Mouse (Mus musculus) heart, embryonic 16.5 days (tissue): ENCODE results near the gene Bpifb3. TPM values are rescaled to one million over a fixed set of nuclear protein-coding genes. Genes with fewer than 3 reads are reported as not detected.
A peak's percentile ranks its signal among the peaks of the same experiment; 100 is the strongest.

ENCODE experiments used
- ATAC-seq: fragments of 200-750 bp; cut with Nextera tagmentation; replicated peaks from 2 replicates; pipeline ENCODE4 v1.8.0; 2017; ENCODE audit warnings: moderate number of reproducible peaks; ENCODE audit not compliant: insufficient read depth, low FRiP score; ENCODE audit errors: extremely low read depth
- H3K27ac ChIP-seq: fragments of 300-500 bp; sonication (generic); 2 replicates; pipeline ENCODE4 v1.5.1; 2014; ENCODE audit warnings: mild to moderate bottlenecking, low read length, control low read depth, moderate library complexity
- H3K27me3 ChIP-seq: fragments of 300-500 bp; sonication (generic); 2 replicates; pipeline ENCODE4 v1.6.1; 2014; ENCODE audit warnings: low read length, mixed read lengths; ENCODE audit not compliant: control insufficient read depth, insufficient read depth
- H3K36me3 ChIP-seq: fragments of 300-500 bp; sonication (generic); 2 replicates; pipeline ENCODE4 v1.6.1; 2014; ENCODE audit not compliant: control insufficient read depth, insufficient read depth
- H3K4me1 ChIP-seq: fragments of 300-500 bp; sonication (generic); 2 replicates; pipeline ENCODE4 v1.6.1; 2014; ENCODE audit warnings: low read length, mixed read lengths; ENCODE audit not compliant: control insufficient read depth, insufficient read depth
- H3K4me2 ChIP-seq: fragments of 300-500 bp; sonication (generic); 2 replicates; pipeline ENCODE4 v1.6.1; 2014; ENCODE audit warnings: low read depth, mild to moderate bottlenecking, control low read depth, low read length
- H3K4me3 ChIP-seq: fragments of 300-500 bp; sonication (generic); 2 replicates; pipeline ENCODE4 v1.5.1; 2014; ENCODE audit warnings: mild to moderate bottlenecking, control low read depth, low read length
- H3K9ac ChIP-seq: fragments of 300-500 bp; sonication (generic); 2 replicates; pipeline ENCODE4 v1.6.1; 2014; ENCODE audit warnings: low read length, control low read depth
- H3K9me3 ChIP-seq: fragments of 300-500 bp; sonication (generic); replicated peaks from 2 replicates; pipeline ENCODE4 v1.6.1; 2016; ENCODE audit warnings: low read length; ENCODE audit not compliant: control insufficient read depth
- WGBS: fragments of 180-500 bp; shearing (Covaris S2); extraction: QIAGEN DNeasy Blood & Tissue Kit; methylation state at CpG from one replicate; pipeline ENCODE4 v1.1.7; 2014; 5-methylcytosine and 5-hydroxymethylcytosine counted together
- polyA plus RNA-seq: library from polyadenylated mRNA; unstranded; fragments of >200 nt; fragmentation: Nextera tagmentation; extraction: Ambion mirVana; gene quantifications from 2 replicates; pipeline ENCODE4 v1.2.1, GENCODE M21; 2015

Gene Bpifb3
- polyA plus RNA-seq: not detected in 2 replicates

DNA sequence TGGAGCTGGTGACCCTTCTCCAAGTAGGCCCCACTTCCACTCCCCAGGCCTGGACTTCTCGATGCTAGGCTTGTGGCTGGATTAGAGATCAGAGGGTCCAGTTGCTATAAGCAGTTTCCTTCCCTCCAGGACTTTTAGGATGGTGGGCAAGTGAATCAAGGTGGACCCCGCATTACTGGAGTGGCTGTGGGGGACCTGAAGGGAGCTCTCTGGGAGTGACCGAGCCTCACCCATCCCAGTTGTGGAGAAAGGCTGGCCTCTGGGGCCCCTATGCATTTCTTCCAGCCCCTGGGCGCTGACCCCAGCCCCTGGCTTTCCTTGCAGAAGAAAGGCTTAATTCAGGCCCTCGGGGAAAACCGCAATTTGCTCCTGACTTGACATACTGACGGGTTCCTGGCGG is at the start of gene Bpifb3:
TSS of gene Bpifb3 (plus strand) at position 301 of the 400 bp plus-strand sequence.
- Histone ChIP-seq H3K36me3 (no peaks in the 10 kb centered on the region), H3K27ac (no peak within 1 kb of the TSS), H3K9me3 (no peaks in the 10 kb centered on the region), H3K9ac (no peak within 1 kb of the TSS), H3K4me1 (no peaks in the 10 kb centered on the region), H3K4me3 (no peak within 1 kb of the TSS), H3K4me2 (no peak within 1 kb of the TSS), H3K27me3 (no peaks in the 10 kb centered on the region)
- WGBS: 73% methylated on average over 8 of the region's 8 CpGs
- ATAC-seq: no peak

DNA sequence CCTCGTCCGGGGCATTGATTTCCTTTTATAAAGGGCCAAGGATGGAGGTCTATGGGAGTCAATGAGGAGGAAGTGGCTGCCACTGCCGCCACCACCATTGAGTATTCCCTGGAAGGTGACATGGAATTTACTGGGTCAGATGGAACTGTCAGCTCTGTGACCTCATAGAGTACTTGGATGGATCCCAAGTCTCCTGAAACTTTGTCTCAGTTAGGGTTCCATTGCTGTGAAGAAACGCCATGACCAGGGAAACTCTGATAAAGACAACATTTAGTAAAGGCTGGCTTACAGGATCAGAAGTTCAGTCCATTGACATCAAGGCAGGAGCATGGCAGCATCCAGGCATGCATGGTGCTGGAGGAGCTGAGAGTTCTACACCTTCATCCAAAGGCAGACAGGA is 47.0 kb upstream of the Bpifb3 start, which contains the start of gene Sun5:
TSS of gene Sun5 (minus strand) at position 101 of the 400 bp plus-strand sequence.
- H3K4me1 ChIP-seq: no peaks in the 10 kb centered on the region
- no peak within 1 kb of the TSS for H3K27ac ChIP-seq
- no peak within 1 kb of the TSS for H3K4me3 ChIP-seq
- H3K36me3 ChIP-seq: no peaks in the 10 kb centered on the region
- no peak within 1 kb of the TSS for H3K4me2 ChIP-seq
- no peaks in the 10 kb centered on the region for H3K27me3 ChIP-seq
- no peak within 1 kb of the TSS for H3K9ac ChIP-seq
- ATAC-seq: no peak
- H3K9me3 ChIP-seq: no peaks in the 10 kb centered on the region
- 77% methylated on average over 4 of the region's 4 CpGs for WGBS

DNA sequence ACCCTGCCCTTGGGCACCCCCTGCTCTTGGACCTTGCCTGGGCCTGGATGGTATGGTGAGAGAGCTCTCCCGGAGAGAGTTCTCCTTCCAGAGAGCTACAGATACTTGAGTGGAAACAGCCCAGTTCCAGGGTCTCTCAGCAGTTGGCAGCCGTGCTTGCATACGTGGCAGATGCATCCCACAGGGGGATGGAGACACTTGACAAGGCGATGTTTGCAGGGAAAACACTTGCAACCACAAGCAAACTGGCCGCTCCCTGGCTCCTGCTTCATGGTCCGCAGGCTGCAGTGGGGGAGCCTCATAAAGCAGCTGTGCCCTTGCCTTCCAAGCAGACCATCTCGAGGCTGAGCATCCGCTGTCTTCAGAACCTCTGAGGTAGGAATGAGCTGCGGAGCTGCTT is 43.3 kb upstream of the Bpifb3 start, which contains the start of gene Bpifb2:
TSS of gene Bpifb2 (plus strand) at position 301 of the 400 bp plus-strand sequence.
- Histone ChIP-seq H3K4me1 (no peaks in the 10 kb centered on the region), H3K9ac (no peak within 1 kb of the TSS), H3K27me3 (no peaks in the 10 kb centered on the region), H3K9me3 (no peaks in the 10 kb centered on the region), H3K4me2 (no peak within 1 kb of the TSS), H3K36me3 (no peaks in the 10 kb centered on the region), H3K4me3 (no peak within 1 kb of the TSS), H3K27ac (no peak within 1 kb of the TSS)
- no peak for ATAC-seq
- WGBS: 58% methylated on average over 9 of the region's 9 CpGs

DNA sequence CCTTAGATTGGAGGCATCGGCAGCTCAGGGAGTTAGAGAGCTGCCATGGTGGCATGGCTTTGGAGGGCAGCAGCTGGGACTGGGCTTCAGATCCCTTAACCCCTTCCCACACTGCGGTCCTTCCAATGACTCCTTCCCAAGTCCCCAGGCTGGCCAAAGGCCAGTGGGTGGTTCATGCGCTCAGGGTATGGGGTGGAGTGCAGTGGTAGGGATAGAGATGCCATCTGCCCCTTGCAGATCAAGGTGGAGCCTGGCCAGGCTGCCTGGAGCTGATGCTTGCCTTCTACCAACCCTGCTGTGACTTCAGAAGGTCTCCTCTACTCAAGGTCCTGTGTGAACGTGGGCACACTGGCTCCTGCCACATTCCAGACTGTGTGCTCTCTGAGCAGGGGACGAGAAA is 18.9 kb upstream of the Bpifb3 start:
- no peak overlapping the region for H3K27ac ChIP-seq
- H3K4me2 ChIP-seq: no peak overlapping the region
- no peak overlapping the region for H3K4me3 ChIP-seq
- WGBS: 72% methylated on average over 5 of the region's 5 CpGs
- H3K9me3 ChIP-seq: no peaks in the 10 kb centered on the region
- H3K36me3 ChIP-seq: no peaks in the 10 kb centered on the region
- no peak for ATAC-seq
- H3K9ac ChIP-seq: no peak overlapping the region
- no peaks in the 10 kb centered on the region for H3K4me1 ChIP-seq
- H3K27me3 ChIP-seq: no peaks in the 10 kb centered on the region

DNA sequence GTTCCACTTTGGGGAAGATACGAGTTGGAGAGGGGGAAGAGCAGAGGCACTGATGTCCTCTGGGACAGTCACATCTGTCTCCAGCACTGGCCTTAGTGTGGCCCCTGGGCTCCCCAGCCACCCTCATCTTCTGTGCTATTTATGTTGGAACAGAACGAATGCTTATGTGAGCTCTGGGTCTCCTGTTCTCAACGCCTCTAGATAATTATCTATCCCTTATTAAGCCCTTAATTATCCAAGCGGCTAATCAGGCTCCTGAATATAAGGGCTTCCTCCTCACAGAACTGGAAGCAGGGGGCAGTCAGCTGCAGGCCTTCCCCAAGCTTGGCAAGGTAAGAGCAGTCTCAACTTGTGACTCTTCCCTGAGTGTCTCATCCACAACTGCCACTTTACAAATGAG is 17.9 kb upstream of the Bpifb3 start, which contains the start of gene Bpifb6:
TSS of gene Bpifb6 (plus strand) at position 301 of the 400 bp plus-strand sequence.
- no peak for ATAC-seq
- Histone ChIP-seq H3K36me3 (no peaks in the 10 kb centered on the region), H3K27me3 (no peaks in the 10 kb centered on the region), H3K9me3 (no peaks in the 10 kb centered on the region), H3K27ac (no peak within 1 kb of the TSS), H3K4me2 (no peak within 1 kb of the TSS), H3K4me1 (no peaks in the 10 kb centered on the region), H3K4me3 (no peak within 1 kb of the TSS), H3K9ac (no peak within 1 kb of the TSS)
- 68% methylated on average over 4 of the region's 4 CpGs for WGBS

DNA sequence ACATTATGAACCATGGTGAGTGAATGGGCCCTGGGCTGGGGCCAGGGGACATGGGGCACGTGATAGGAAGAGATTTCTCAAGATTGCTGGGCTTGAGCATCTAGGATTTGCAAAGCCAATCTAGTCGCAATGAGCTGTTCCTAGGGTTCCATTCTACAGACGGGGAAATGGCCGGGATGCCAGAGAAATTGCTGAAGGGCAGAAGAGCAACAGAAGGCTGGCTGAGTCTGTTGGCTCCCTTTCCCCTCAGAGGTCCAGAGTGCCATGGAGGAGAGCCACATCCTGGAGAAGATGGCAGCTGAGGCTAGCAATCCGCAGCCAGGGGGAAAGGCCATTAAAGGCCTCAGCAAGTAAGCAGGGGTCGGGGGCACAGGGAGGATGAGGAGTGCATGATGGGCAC is 15.3 kb upstream of the Bpifb3 start:
- Histone ChIP-seq H3K4me3 (no peak overlapping the region), H3K36me3 (no peaks in the 10 kb centered on the region), H3K27ac (no peak overlapping the region), H3K4me1 (no peaks in the 10 kb centered on the region), H3K4me2 (no peak overlapping the region), H3K27me3 (no peaks in the 10 kb centered on the region), H3K9me3 (no peaks in the 10 kb centered on the region), H3K9ac (no peak overlapping the region)
- ATAC-seq: no peak
- WGBS: 78% methylated on average over 6 of the region's 6 CpGs

DNA sequence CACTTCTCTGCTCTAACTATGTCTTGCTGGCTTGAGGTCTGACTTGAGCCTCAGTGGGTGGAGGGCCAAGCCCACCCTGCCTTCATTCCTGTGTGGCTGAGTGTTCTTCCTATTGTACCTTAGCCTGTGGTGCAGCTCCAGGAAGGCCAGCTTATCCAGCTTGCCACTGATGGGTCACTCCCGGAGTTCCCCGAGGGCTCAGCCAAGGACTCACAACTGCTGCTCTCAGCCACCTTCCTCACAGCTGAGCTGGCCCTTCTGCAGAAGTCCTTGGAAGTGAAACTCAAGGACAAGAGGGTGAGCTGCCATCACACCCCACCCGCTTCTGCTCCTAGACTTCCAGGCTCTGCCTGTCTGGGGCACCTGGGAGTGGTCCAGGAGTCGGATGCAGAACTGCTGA is 11.4 kb upstream of the Bpifb3 start:
- Histone ChIP-seq H3K4me1 (no peaks in the 10 kb centered on the region), H3K4me3 (no peak overlapping the region), H3K9ac (no peak overlapping the region), H3K36me3 (no peaks in the 10 kb centered on the region), H3K27me3 (no peaks in the 10 kb centered on the region), H3K9me3 (no peaks in the 10 kb centered on the region), H3K27ac (no peak overlapping the region), H3K4me2 (no peak overlapping the region)
- WGBS: 79% methylated on average over 4 of the region's 4 CpGs
- ATAC-seq: no peak

DNA sequence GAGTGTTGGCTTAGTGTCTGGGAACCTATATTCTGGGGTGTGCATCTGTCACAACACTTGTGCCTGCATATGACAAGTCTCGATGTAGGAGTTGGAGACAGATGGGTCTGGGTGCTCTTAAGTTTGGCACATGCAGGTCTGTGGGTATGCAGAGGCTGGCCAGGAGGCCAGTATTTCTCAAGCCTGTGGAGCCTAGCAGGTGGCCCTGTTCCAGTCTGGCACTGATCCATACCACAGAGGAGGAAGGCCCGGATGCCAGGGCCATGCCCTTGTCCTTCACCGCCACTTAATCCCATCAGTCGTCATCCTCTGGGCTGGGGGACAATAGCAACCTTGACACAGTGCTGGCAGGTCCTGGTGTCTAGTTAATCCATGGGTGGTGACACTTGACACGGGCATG is 3.9 kb upstream of the Bpifb3 start:
- no peaks in the 10 kb centered on the region for H3K9me3 ChIP-seq
- no peaks in the 10 kb centered on the region for H3K4me1 ChIP-seq
- H3K36me3 ChIP-seq: no peaks in the 10 kb centered on the region
- no peak overlapping the region for H3K27ac ChIP-seq
- H3K9ac ChIP-seq: no peak overlapping the region
- H3K4me2 ChIP-seq: no peak overlapping the region
- WGBS: 48% methylated on average over 5 of the region's 5 CpGs
- no peaks in the 10 kb centered on the region for H3K27me3 ChIP-seq
- no peak overlapping the region for H3K4me3 ChIP-seq
- ATAC-seq: 0 out of 2 replicates have a peak, but pooled peaks have one; percentile 6

DNA sequence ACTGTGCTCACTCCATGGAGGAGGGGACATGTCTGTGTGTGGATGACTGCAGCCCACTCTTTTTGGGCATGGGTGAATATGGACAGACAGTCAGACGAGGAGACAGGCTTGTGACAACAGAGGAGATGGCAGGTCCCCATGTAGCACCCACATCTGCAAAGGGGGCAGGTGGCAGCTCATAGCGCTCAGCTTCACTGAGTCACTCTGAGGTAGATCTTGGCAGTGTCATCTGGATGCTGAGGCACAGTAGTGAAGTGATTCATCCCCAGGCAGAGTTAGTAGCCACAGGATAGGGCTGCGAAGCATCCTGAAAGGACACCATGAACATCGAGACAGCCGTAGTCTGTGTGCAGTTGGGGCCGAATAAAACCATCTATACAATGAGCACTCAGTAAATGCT is 3.2 kb downstream of the Bpifb3 start:
- H3K27ac ChIP-seq: no peak overlapping the region
- no peak overlapping the region for H3K4me3 ChIP-seq
- H3K9ac ChIP-seq: no peak overlapping the region
- WGBS: 84% methylated on average over 6 of the region's 6 CpGs
- no peaks in the 10 kb centered on the region for H3K4me1 ChIP-seq
- no peak overlapping the region for H3K4me2 ChIP-seq
- no peak for ATAC-seq
- no peaks in the 10 kb centered on the region for H3K27me3 ChIP-seq
- H3K9me3 ChIP-seq: no peaks in the 10 kb centered on the region
- H3K36me3 ChIP-seq: no peaks in the 10 kb centered on the region
